Mouse (Mus musculus): Measurements from ENCODE around the gene Celf1.
"Not testable (repeated sequence)": the region's sequence is repeated elsewhere in the genome, so short reads cannot be mapped to it uniquely, and the experiment has no call there.

Gene Celf1

DNA sequence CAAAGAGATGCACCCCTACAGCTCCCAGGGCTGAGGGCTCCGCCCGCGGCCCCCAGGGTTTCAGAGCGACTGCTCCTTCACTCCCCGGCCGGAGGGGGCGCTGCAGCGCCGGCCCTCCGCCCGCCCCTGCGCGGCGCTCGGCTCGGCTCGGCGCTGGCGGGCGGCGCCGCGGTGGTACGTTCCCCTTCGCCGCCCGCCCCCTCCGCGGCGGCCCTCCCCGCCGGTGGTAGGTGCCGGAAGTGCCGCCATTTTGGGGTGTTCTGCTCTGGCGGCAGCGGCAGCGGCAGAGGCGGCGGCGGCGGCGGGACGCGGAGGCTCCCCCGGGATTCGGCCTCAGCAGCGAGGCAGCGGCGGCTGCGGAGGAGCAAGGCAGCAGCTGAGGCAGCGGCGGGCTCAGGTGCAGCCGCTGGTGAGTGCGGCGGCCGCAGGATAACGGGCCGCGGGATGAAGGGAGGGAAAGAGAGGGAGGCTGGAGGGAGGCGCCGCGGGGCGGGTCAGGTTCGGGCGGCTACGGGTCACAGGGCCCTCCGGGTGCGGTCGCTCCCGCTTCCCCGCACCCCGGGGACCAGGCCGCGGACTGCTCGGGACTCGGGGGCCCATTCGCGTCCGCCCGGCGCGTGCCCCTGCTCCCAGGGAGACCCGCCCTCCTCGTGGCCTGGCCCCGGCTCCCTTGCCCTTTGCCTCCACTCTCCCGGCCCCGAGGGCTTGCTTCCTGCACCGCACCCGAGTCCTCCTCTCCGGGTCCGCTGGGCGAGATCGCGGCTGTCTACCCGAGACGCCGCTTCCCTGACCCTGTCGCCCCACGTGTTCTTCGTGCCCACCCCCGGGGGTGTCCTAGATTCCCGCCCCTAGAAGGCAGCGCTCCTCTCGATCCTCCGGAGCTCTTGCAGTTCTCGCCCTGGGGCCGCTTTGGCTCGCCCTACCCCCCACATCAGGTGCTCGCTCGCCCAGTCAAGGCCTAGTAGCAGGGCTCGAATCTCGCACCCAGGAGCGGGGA, at the start of gene Celf1:
TSS of gene Celf1 (plus strand) at position 150 of the 997 bp plus-strand sequence.
- peak; percentile 81 to 82 for DNase-seq (ENCODE audit: low spot score in 2 of 2)

DNA sequence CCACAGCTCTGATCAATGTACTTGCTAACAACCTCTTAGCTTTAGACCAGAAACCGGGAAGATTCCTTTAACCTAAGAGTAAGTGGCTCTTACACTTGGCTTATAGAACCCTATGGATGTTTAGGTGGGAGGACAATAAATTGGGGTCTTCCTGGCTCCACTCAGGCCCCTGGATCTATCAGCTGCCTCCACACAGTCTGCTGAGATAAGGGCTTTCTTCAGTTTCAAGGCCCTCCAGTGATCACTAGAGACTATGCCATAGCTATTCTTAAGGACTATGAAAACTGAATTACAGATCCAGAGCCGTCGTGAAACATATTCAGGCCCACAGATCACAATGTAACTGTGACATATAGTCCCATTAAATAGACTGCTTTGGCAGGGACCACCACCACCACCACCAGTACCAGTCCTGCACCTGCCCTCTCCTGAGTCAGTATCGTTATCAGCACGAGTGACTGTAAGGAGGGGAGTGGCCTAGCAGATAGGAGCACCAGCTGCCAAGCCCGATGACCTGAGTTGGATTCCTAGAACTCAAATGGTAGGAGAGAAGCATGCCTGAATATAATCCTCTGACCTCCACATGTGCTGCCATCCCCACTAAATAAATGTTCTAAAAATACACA, 46.4 kb upstream of the Celf1 start:
- no peak for DNase-seq (ENCODE audit: low spot score in 2 of 2)

DNA sequence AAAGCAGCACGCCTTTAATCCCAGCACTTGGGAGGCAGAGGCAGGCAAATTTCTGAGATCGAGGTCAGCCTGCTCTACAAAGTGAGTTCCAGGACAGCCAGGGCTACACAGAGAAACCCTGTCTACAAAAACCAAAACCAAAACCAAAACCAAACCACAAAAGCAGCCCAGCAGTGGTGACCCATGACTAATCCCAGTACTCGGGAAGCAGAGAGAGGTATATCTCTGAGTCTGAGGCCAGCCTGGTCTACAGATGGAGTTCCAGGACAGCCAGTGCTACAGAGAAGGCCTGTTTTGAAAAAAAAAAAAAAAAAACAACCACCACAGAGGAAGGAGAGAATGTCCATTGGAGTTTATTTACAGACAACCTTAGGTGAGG, 45.9 kb upstream of the Celf1 start:
- DNase-seq (ENCODE audit: low spot score in 2 of 2): not testable (repeated sequence)

DNA sequence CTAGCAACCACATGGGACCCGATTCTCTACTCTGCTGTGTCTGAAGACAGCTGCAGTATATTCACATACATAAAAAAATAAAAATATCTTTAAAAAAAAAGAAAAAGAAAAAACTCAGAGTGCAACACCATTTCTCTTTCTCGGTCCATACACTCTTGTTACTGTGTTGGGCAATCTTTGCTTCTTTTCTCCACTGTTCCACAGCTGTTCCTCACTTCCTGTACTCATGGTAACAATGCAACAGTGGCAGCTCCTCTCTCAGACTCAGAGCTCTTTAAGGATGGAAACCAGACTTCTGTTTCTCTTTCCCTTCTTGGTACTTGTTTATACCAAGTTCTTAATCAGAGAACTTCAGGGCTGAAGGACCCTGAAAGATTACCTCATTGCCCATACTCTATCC, 36.8 kb upstream of the Celf1 start:
- DNase-seq (ENCODE audit: low spot score in 2 of 2): no peak

DNA sequence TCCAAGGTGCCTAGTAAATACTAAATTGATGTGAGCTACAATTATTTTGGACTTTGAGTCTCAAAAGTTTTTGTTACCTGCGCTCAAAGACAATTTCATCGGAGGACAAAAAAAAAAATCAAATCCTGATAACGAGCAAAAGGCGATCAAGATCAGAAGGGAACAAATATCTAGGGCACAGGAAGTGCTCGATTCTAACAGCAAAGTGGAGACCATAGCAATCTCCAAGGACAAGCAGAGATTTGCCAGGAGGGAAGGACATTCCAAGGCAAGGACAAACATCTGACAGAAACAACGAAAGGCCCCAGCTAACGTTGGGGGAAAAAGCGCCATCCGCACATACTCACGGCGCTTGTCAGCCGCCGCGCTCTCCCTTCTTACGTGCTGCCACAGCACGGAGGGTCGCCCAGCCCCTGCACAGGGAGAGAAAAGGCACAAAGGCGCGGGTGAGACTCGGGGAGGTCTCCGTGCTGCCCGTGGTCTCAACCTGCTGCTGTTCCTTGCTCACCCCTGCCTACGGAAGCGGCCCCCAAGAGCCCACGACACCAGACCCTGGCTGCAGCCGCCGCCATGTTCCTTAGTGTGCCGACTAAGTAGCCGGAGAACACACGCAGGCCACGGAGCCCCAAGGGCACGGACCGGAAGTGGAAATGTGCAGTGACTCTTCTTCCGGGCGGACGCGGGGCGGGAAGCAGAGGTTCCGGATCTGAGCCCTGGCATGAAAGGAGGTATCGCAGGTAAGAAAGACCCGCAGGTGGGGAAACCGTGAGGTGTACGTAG, 35.9 kb upstream of the Celf1 start, which contains the start of the genes Kbtbd4 and Ndufs3:
TSS of gene Kbtbd4 (plus strand) at position 665 of the 780 bp plus-strand sequence.
TSS of gene Ndufs3 (minus strand) at position 752 of the 780 bp plus-strand sequence.
- DNase-seq (ENCODE audit: low spot score in 2 of 2): peak; percentile 76 to 87

DNA sequence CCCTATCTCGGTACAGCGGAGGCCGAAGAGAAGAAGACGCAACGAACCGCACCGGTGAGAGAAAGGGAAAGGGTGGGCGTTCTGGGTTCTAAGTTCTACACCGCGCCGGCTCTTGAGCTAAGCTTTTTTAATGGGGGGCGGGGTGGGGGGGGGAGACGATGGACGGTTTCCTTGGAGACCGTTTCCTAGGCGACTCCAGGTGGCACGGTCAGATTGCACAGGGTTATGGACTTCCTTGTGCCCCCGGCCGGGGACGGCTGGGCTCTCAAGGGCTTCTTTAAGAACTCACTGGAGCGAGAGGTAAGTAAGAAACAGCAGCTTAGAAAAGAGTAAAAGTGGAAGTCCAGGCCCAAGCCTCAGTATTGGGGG, 35.3 kb upstream of the Celf1 start:
- DNase-seq (ENCODE audit: low spot score in 2 of 2): no peak

DNA sequence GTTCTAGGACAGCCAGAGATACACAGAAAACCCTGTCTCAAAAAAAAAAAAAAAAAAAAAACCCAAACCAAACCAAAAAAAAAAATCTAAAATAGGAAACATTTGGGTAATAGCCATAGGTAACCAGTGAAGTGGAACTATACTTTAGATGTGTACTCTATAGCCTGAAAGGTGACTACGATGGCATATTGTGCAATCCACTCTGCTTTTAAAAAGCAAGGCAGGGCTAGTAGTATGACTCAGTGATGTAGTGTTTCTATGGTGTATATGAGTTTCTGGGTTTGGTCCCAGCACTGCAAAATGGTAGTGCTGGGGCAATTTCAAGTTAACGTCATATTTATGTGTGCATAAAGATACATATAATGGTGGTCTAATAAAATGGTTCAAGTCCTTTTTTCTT, 33.5 kb upstream of the Celf1 start:
- no peak for DNase-seq (ENCODE audit: low spot score in 2 of 2)

DNA sequence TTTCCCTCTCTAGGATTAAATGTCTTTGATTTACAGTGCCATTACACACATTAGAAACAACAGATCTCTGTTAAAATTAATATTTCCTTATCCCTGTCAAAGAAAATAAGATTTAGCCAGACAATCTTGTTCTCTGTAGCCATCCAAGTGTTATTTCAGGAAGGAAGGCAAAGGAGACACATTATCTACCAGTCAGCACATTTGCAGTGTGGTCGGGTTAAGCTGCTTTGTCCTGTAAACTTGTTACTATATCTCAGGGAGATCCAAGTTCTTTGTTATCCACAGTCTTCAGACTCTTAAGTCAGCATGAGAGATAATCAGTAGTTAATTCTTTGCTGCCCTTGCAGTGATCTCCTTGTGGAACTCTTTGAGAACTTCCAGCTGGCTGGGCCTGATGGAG, 29.3 kb upstream of the Celf1 start:
- no peak for DNase-seq (ENCODE audit: low spot score in 2 of 2)

DNA sequence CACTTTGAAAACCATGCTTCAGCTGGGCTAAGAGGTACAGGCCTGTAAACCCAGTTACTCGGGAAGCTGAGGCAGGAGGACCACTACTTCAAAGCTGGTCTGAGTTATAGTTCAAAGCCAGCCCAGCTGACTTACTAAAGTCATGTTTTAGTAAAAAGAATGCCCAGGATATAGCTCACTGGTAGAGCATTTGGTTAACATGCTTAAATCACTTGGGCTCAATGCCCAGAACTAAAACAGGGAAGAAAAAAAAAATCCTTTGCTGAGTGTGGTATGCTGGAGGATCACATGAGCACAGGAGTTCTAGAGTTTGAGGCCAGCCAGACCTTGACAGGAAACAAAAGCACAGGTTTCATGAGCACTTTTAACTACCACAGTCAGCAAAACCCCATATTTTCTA, 28.5 kb upstream of the Celf1 start:
- no peak for DNase-seq (ENCODE audit: low spot score in 2 of 2)

DNA sequence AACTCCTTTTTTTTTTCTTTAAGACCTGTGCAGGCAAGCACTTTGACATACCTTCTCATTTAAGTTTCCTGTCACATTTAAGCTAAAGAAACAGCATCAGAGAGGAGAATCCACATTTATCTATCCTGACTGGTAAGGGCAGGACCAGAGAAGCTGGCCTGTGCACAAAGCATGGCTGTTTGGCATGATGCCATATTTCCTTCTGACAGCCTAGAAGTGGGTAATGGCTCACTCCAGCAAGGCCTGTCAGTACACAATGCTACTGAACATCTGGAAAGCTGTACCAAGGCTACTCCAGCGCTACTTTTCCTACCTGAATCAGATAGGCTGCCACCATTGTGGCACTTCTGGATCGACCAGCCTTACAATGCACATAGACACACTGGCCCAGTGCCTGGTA, 26.5 kb upstream of the Celf1 start:
- DNase-seq (ENCODE audit: low spot score in 2 of 2): peak in 1 of 2 experiments; percentile 35

DNA sequence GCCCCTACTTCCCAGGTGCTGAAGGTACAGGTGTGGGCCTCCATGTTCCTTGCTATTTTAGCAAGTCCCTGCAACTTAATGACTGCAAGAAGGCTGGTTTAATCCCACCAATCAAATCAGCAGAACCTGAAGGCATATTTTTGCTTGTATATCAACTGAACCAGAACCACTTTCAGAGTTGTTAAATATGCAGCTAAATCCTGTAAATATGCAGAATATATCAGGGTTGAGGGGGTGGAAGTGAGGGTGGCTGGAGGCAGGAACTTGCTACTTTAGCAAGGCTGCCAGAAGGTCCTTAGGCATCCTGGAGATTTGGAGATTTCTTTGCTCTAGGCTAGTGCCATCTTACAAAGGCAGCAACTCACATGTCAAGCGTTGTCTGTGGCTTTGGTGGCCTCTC, 24.7 kb upstream of the Celf1 start:
- DNase-seq (ENCODE audit: low spot score in 2 of 2): no peak

DNA sequence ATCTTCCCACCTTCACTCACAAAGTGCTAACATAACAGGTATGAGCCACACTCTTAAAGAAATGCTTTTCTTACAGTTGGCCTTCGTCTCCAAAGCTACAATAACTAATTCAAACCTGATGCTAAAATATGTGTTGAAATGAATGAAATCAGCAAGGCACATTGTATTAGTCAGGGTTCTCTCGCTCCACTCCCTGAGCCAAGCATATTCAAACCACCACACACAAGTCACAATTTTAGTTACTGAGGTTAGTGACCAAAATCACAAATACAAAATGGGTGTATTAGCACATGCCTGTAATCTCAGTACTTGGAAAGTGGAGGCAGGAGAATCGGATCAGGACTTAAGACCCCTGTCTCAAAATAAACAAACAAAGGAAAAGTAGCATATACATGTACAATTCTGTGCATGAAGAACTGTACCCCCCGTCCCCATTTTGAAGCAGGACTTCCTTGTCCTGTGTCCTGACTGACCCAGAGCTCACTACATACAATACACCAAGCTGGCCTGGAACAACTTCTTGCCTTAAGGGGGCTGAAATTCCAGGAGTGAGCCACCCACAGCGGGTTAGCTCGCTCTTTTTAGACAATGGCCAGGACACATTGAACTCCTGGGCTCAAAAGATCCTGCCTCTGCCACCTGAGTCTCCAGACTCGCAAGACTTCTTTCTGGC, 23.5 kb upstream of the Celf1 start:
- DNase-seq (ENCODE audit: low spot score in 2 of 2): peak in 1 of 2 experiments; percentile 12

DNA sequence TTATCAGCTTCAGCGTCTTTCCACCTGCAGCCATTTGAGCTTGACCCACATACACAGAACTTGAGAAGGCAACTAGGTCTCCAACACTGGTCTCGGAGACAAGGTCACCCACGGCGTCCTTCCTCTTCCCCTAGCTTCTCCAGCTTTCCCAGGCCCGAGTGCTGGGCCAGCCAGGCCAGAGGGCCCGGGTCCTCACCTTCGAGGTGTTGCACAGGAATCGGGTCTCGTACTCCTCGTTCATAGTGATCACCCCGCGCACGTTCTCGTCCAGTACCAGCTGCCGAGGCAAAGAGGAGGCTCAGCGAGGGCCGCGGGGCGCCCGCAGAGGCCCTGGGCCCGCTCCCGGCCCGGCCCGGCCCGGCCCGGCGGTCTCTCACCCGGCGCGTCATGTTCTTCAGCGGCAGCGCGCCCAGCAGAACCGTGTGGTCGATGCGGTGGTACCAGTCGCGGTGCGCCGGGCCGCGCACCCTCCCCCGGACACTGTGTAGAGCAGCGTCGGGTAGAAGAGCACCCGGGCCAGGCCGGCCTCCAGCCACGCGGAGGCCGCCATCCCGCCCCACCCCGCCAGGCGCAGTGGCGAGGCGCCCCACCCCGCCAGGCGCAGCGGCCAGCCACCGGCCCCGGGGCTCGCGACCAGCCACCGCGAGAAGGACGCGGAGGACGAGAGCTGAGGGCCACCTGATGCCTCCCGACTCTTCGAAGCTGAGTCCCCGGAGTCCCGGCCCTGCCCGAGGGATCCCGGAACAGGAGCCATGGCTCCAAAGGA, 22.8 kb upstream of the Celf1 start:
- peak; percentile 75 to 76 for DNase-seq (ENCODE audit: low spot score in 2 of 2)

DNA sequence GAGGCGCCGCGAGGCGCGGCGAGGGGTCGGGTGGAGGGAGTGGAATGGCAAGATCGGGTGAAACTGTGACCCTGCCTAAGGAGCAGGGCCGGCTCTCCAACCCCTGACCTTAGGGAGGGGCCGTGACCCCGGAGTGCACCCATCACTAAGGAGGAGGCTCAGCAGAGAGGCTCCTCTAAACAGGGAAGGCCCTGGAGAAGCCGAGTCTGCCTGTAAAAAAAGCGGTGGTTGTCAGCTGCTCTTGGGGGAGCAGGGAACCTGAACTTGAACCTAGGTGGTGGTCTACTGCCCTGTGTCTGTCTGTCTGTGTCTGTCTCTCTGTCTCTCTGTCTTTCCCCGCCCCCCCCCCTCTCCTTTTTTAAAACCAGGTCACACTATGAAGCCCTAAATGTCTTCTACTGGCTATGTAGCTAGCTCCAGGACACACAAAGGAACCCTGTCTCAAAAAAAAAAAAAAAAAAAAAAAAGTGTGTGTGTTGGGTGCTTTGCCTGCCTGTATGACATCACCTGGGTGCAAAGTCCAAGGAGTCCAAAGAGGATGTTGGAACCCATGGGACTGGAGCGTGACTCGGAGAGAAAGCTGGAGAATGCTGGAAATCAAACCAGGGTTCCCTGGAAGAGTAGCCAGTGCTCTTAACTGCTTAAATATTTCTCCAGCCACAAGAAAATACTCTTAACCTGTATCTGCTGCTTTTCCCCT, 22.0 kb upstream of the Celf1 start:
- no peak for DNase-seq (ENCODE audit: low spot score in 2 of 2)

DNA sequence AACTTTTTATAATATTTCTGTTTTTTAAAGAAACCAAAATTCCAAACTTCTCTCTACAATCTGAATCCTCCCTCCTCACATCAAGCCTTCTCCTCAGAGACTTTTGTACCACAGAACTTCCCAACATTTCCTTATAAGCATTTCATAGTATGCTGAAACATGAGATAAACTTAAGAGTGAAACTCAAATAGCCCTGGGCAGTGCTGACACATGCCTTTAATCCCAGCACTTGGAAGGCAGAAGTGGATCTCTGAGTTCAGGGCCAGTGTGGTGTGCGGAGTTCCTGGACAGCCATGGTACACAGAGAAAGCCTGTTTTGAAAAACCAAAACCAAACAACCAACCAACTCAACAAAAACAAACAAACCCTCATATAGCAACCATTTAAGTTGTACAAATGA, 19.0 kb upstream of the Celf1 start:
- no peak for DNase-seq (ENCODE audit: low spot score in 2 of 2)

DNA sequence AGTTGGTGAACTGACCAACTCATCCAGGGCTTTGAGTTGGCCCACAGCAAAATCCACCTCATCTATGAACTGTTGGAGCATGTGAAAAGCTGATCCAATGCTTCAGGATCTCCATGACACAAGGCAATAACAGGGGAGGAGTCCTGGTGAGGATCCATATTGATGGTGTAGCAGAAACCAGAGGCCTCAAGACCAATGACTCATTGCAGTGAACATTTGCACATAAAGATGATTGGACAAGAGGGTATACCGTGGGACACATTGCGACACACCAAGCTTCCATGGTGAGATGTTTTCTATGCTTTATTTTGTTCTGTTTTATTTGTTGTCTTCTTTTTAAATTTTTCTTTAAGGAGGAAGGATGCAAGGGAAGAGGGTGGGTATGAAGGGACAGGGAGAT, 17.5 kb upstream of the Celf1 start:
- no peak for DNase-seq (ENCODE audit: low spot score in 2 of 2)

DNA sequence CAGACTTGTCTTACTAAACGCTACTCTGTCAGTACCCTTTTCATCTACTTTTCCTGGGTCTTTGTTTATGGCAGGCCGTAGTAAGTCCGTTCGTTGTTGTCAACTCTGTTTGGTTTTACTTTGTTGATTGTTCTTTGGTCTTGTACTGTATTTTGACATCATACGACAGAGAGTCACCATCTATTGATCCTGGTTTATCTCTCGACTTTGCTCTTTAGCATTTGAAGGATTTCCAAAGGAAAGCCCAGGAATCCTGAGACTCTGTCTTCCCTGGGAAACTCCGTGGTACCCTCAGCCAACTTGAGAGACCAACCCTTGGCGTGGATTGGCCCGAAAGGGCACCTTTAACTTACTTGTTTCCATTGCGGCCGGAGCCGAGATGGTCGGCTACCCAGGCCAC, 11.6 kb upstream of the Celf1 start:
- DNase-seq (ENCODE audit: low spot score in 2 of 2): no peak

DNA sequence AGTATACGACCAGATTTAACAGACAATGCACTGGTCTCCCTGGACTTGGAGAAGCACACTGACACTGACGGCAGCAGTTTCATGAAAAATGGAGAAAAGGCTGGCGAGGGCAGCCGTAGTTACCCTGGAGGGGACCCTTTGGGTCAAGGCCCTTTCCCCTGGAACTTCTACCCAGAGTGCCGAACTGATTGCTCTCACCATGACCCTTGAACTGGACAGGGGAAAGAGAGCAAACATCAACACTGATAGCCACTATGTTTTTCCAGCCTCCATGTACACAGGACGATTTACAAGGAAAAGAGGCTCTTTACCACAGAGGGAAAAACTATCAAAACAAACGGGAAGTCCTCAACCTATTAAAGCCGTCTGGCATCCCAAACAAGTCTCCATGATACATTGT, 8.4 kb upstream of the Celf1 start:
- no peak for DNase-seq (ENCODE audit: low spot score in 2 of 2)

DNA sequence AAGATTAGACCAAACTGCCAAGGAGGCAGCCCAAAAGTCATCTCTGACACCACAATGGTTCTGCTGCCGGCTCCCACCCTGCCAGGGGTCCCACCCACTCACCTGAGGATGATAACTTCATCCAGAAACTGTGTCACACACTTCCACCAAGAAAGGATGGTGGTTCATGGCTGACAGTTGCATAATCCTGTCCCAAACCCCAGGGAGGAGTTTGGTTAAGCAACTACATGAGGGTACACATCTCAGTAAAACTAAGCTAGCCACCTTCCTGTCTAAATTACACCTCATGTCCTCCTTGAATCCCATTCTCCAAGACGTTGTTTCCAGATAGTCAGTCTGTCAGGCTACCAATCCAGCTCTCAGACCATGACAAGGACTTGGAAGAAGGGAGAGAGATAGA, 7.9 kb upstream of the Celf1 start:
- no peak for DNase-seq (ENCODE audit: low spot score in 2 of 2)

DNA sequence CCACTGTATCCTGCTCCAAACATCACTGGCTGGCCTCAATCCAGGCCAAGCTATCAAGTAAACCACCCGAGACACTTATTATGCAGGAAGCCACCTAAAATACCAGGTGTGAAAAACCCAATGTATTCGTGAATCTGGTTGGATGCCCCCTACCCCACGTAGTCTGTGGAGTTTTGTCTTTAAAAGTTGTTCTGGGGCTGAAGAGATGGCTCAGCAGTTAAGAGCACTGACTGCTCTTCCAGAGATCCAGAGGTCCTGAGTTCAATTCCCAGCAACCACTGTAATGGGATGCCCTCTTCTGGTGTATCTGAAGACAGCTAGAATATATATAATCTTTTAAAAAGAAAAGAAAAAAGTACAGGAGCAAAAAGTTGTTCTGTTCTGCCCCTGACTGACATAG, 1.8 kb upstream of the Celf1 start:
- DNase-seq (ENCODE audit: low spot score in 2 of 2): no peak

All from heart, adult 9 months (tissue).